Mouse (Mus musculus): ENCODE data around the gene Mok. TPM values are rescaled to one million over a fixed set of nuclear protein-coding genes. Genes with fewer than 3 reads are reported as not detected.

The Mok gene
- polyA plus RNA-seq (2014; fragmentation: Nextera tagmentation; extraction: Ambion mirVana), result 7.1 and 7.8 TPM in 2 replicates

- WGBS, result under 1% methylated on average over 71 of the region's 71 CpGs
- H3K4me1 ChIP-seq (ENCODE audit: control insufficient read depth, insufficient read depth, low read length), result no peaks in the 10 kb centered on the region; the same call in 1 of the 2 replicates
- no peaks in the 10 kb centered on the region for H3K9me3 ChIP-seq (replicated peaks; ENCODE audit: control insufficient read depth, low read length)
- ATAC-seq (replicated peaks; ENCODE audit: insufficient number of reproducible peaks, low FRiP score, low TSS enrichment, low read depth), result peak; percentile 50
- peak within 1 kb of the TSS; percentile 76 for H3K4me3 ChIP-seq (ENCODE audit: low read depth, low read length)
- 0 out of 2 replicates have a peak, but pooled peaks cover 2% of the 10 kb centered on the region for H3K27me3 ChIP-seq (ENCODE audit: control insufficient read depth, insufficient read depth, low read length)
- peak within 1 kb of the TSS; percentile 57 for H3K4me2 ChIP-seq (ENCODE audit: low read depth, low read length)
- peak; percentile 98 for DNase-seq (ENCODE audit: low spot score)
- no peaks in the 10 kb centered on the region for H3K36me3 ChIP-seq (replicated peaks; ENCODE audit: control insufficient read depth, insufficient read depth, low read depth, low read length)
- H3K27ac ChIP-seq (replicated peaks; ENCODE audit: low read depth, low read length), result no peak within 1 kb of the TSS
- H3K9ac ChIP-seq (replicated peaks; ENCODE audit: low read length), result peak within 1 kb of the TSS; percentile 64
Observed at GRCm38 (mm10) chr12:110840348-110841198, at the start of gene Mok. Gene Mok (minus strand): TSS chr12:110840939.

GRCm38 (mm10) chr12:110889036-110890020 is 48.6 kb upstream of the Mok start, which contains the start of the genes Cinp and Tecpr2:
Gene Cinp (minus strand): TSS chr12:110889145.
Gene Tecpr2 (plus strand): TSS chr12:110889264.
- Histone ChIP-seq H3K4me3 (ENCODE audit: low read depth, low read length) (peak within 1 kb of the TSS; percentile 85), H3K36me3 (replicated peaks; ENCODE audit: control insufficient read depth, insufficient read depth, low read depth, low read length) (no peaks in the 10 kb centered on the region; the same call in 1 of the 2 replicates), H3K9ac (replicated peaks; ENCODE audit: low read length) (peak within 1 kb of the TSS; percentile 85), H3K4me1 (ENCODE audit: control insufficient read depth, insufficient read depth, low read length) (no peaks in the 10 kb centered on the region), H3K4me2 (ENCODE audit: low read depth, low read length) (peak within 1 kb of the TSS; percentile 89), H3K27me3 (ENCODE audit: control insufficient read depth, insufficient read depth, low read length) (no peaks in the 10 kb centered on the region), H3K9me3 (replicated peaks; ENCODE audit: control insufficient read depth, low read length) (no peaks in the 10 kb centered on the region), H3K27ac (replicated peaks; ENCODE audit: low read depth, low read length) (peak within 1 kb of the TSS; percentile 81; the same call in 1 of the 2 replicates)
- ATAC-seq (replicated peaks; ENCODE audit: insufficient number of reproducible peaks, low FRiP score, low TSS enrichment, low read depth) (peak; percentile 97), DNase-seq (ENCODE audit: low spot score) (peak; percentile 100)
- WGBS, result under 1% methylated on average over 62 of the region's 74 CpGs

- WGBS, result under 1% methylated on average over 25 of the region's 25 CpGs
- no peak overlapping the region for H3K27ac ChIP-seq (replicated peaks; ENCODE audit: low read depth, low read length)
- DNase-seq (ENCODE audit: low spot score) (no peak), ATAC-seq (replicated peaks; ENCODE audit: insufficient number of reproducible peaks, low FRiP score, low TSS enrichment, low read depth) (peak; percentile 53)
- H3K27me3 ChIP-seq (ENCODE audit: control insufficient read depth, insufficient read depth, low read length), result no peaks in the 10 kb centered on the region
- peak overlapping the region; percentile 82 for H3K4me2 ChIP-seq (ENCODE audit: low read depth, low read length)
- no peaks in the 10 kb centered on the region; the same call in 1 of the 2 replicates for H3K36me3 ChIP-seq (replicated peaks; ENCODE audit: control insufficient read depth, insufficient read depth, low read depth, low read length)
- H3K9me3 ChIP-seq (replicated peaks; ENCODE audit: control insufficient read depth, low read length), result no peaks in the 10 kb centered on the region
- peak overlapping the region; percentile 85 for H3K4me3 ChIP-seq (ENCODE audit: low read depth, low read length)
- peak overlapping the region; percentile 81 for H3K9ac ChIP-seq (replicated peaks; ENCODE audit: low read length)
- H3K4me1 ChIP-seq (ENCODE audit: control insufficient read depth, insufficient read depth, low read length), result no peaks in the 10 kb centered on the region
Observed at GRCm38 (mm10) chr12:110888606-110889005, 47.9 kb upstream of the Mok start.

DNA sequence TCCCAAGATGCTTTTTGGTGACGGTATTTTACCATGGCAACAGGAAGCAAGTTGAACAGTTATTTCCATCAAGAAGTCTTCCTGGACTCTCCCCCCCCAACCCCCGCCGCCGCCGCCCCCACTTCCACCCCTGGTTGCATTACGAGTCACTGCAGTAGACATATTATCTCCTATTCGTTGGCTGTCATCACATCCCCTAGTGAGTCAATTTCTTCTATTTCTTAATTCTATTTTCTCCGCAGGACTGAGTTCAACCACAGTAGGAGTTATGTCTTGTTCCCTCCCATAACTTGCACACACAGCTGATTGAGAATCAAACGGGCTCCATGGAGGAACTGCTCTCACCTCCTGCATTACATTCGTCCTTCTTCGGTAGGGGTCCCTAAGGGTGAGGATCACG is 47.4 kb upstream of the Mok start:
- WGBS, result 46% methylated on average over 12 of the region's 12 CpGs
- no peak for ATAC-seq (replicated peaks; ENCODE audit: insufficient number of reproducible peaks, low FRiP score, low TSS enrichment, low read depth)
- no peaks in the 10 kb centered on the region for H3K27me3 ChIP-seq (ENCODE audit: control insufficient read depth, insufficient read depth, low read length)
- H3K4me2 ChIP-seq (ENCODE audit: low read depth, low read length), result peak overlapping the region; percentile 82
- peak overlapping the region; percentile 81 for H3K9ac ChIP-seq (replicated peaks; ENCODE audit: low read length)
- H3K4me3 ChIP-seq (ENCODE audit: low read depth, low read length), result peak overlapping the region; percentile 85
- no peaks in the 10 kb centered on the region for H3K4me1 ChIP-seq (ENCODE audit: control insufficient read depth, insufficient read depth, low read length)
- no peak overlapping the region for H3K27ac ChIP-seq (replicated peaks; ENCODE audit: low read depth, low read length)
- no peaks in the 10 kb centered on the region; the same call in 1 of the 2 replicates for H3K36me3 ChIP-seq (replicated peaks; ENCODE audit: control insufficient read depth, insufficient read depth, low read depth, low read length)
- H3K9me3 ChIP-seq (replicated peaks; ENCODE audit: control insufficient read depth, low read length), result no peaks in the 10 kb centered on the region
- no peak for DNase-seq (ENCODE audit: low spot score)

GRCm38 (mm10) chr12:110885251-110885650 is 44.5 kb upstream of the Mok start:
- no peak overlapping the region for H3K4me2 ChIP-seq (ENCODE audit: low read depth, low read length)
- WGBS, result 92% methylated on average over 2 of the region's 2 CpGs
- no peaks in the 10 kb centered on the region for H3K9me3 ChIP-seq (replicated peaks; ENCODE audit: control insufficient read depth, low read length)
- no peaks in the 10 kb centered on the region for H3K27me3 ChIP-seq (ENCODE audit: control insufficient read depth, insufficient read depth, low read length)
- no peaks in the 10 kb centered on the region for H3K4me1 ChIP-seq (ENCODE audit: control insufficient read depth, insufficient read depth, low read length)
- DNase-seq (ENCODE audit: low spot score) (no peak), ATAC-seq (replicated peaks; ENCODE audit: insufficient number of reproducible peaks, low FRiP score, low TSS enrichment, low read depth) (no peak)
- no peak overlapping the region for H3K27ac ChIP-seq (replicated peaks; ENCODE audit: low read depth, low read length)
- no peaks in the 10 kb centered on the region; the same call in 1 of the 2 replicates for H3K36me3 ChIP-seq (replicated peaks; ENCODE audit: control insufficient read depth, insufficient read depth, low read depth, low read length)
- H3K9ac ChIP-seq (replicated peaks; ENCODE audit: low read length), result no peak overlapping the region
- H3K4me3 ChIP-seq (ENCODE audit: low read depth, low read length), result no peak overlapping the region

DNA sequence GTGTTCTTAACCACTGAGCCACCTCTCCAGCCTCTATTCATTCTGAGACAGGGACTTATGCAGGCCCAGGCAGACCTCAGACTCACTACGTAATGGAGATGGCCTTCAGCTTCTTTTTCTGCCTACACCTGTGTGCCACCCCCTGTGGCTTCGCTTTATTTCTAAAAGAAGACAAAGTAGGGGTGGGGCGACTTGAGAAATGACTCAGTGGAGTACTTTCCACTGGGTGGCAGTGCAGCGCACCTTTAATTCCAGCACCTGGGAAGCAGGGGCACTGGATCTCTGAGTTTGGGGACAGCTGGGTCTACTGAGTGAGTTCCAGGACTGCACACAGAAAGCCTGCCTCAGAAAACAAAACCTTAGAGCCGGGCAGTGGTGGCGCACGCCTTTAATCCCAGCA is 41.6 kb upstream of the Mok start:
- Histone ChIP-seq H3K27ac (replicated peaks; ENCODE audit: low read depth, low read length) (no peak overlapping the region), H3K4me2 (ENCODE audit: low read depth, low read length) (no peak overlapping the region), H3K9ac (replicated peaks; ENCODE audit: low read length) (no peak overlapping the region), H3K4me1 (ENCODE audit: control insufficient read depth, insufficient read depth, low read length) (no peaks in the 10 kb centered on the region), H3K4me3 (ENCODE audit: low read depth, low read length) (no peak overlapping the region), H3K9me3 (replicated peaks; ENCODE audit: control insufficient read depth, low read length) (no peaks in the 10 kb centered on the region), H3K36me3 (replicated peaks; ENCODE audit: control insufficient read depth, insufficient read depth, low read depth, low read length) (peaks cover 2% of the 10 kb centered on the region), H3K27me3 (ENCODE audit: control insufficient read depth, insufficient read depth, low read length) (no peaks in the 10 kb centered on the region)
- ATAC-seq (replicated peaks; ENCODE audit: insufficient number of reproducible peaks, low FRiP score, low TSS enrichment, low read depth) (no peak), DNase-seq (ENCODE audit: low spot score) (no peak)
- 87% methylated on average over 7 of the region's 7 CpGs for WGBS

DNA sequence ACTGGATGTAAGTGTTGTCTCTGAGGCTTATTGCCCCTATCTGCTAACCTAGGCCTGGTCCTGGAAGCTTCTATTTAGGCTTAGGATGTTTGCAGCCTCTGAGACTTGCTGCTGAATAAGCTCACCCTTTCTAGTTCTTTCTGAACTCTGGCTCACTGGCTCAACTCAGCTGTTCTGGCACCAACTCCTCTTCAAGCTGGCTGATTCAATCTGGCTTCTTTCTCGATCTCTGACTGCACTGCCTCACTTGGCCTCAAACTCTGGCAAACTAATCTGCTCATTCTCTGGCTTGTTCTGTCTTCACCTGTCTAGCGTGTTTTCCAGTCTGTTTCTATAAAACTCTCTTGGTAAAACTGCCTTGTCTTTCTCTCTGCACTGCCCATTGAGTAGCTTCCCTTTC is 34.6 kb upstream of the Mok start:
- peaks cover 5% of the 10 kb centered on the region for H3K36me3 ChIP-seq (replicated peaks; ENCODE audit: control insufficient read depth, insufficient read depth, low read depth, low read length)
- H3K27me3 ChIP-seq (ENCODE audit: control insufficient read depth, insufficient read depth, low read length), result no peaks in the 10 kb centered on the region
- H3K9ac ChIP-seq (replicated peaks; ENCODE audit: low read length), result no peak overlapping the region
- no peak overlapping the region for H3K4me2 ChIP-seq (ENCODE audit: low read depth, low read length)
- no peaks in the 10 kb centered on the region for H3K9me3 ChIP-seq (replicated peaks; ENCODE audit: control insufficient read depth, low read length)
- WGBS, result 94% methylated on average over 2 of the region's 2 CpGs
- no peak for DNase-seq (ENCODE audit: low spot score)
- ATAC-seq (replicated peaks; ENCODE audit: insufficient number of reproducible peaks, low FRiP score, low TSS enrichment, low read depth), result no peak
- no peak overlapping the region for H3K27ac ChIP-seq (replicated peaks; ENCODE audit: low read depth, low read length)
- no peak overlapping the region for H3K4me3 ChIP-seq (ENCODE audit: low read depth, low read length)
- no peaks in the 10 kb centered on the region for H3K4me1 ChIP-seq (ENCODE audit: control insufficient read depth, insufficient read depth, low read length)

Measured in embryonic facial prominence, embryonic 11.5 days (tissue).